Mouse (Mus musculus) intestine, embryonic 15.5 days (tissue): ENCODE measurements at regions not wholly inside any gene's neighbourhood (a gene's known extent, or its start where the extent isn't known, plus 50 kb on each side); places are given as distances from the start of the nearest gene placed in this dataset.

ENCODE experiments used
- ATAC-seq: fragments of 200-750 bp; cut with Nextera tagmentation; 2 replicates; pipeline ENCODE4 v1.8.0; 2017; ENCODE audit warnings: moderate TSS enrichment, moderate library complexity
- H3K27ac ChIP-seq: fragments of 300-500 bp; sonication (generic); 2 replicates; pipeline ENCODE4 v1.5.1; 2015; ENCODE audit warnings: mild to moderate bottlenecking, inconsistent platforms
- H3K27me3 ChIP-seq: fragments of 300-500 bp; sonication (generic); replicated peaks from 2 replicates; pipeline ENCODE4 v1.6.1; 2015; ENCODE audit warnings: inconsistent platforms
- H3K36me3 ChIP-seq: fragments of 300-500 bp; sonication (generic); 2 replicates; pipeline ENCODE4 v1.6.1; 2015; ENCODE audit warnings: inconsistent platforms
- H3K4me1 ChIP-seq: fragments of 300-500 bp; sonication (generic); replicated peaks from 2 replicates; pipeline ENCODE4 v1.6.1; 2015; ENCODE audit warnings: inconsistent platforms
- H3K4me2 ChIP-seq: fragments of 300-500 bp; sonication (generic); replicated peaks from 2 replicates; pipeline ENCODE4 v1.6.1; 2015; ENCODE audit warnings: mild to moderate bottlenecking, inconsistent platforms
- H3K4me3 ChIP-seq: fragments of 300-500 bp; sonication (generic); replicated peaks from 2 replicates; pipeline ENCODE4 v1.5.1; 2015; ENCODE audit warnings: inconsistent platforms
- H3K9ac ChIP-seq: fragments of 300-500 bp; sonication (generic); 2 replicates; pipeline ENCODE4 v1.6.1; 2015; ENCODE audit warnings: inconsistent platforms
- H3K9me3 ChIP-seq: fragments of 300-500 bp; sonication (generic); 2 replicates; pipeline ENCODE4 v1.6.1; 2016; ENCODE audit warnings: inconsistent platforms
- WGBS: fragments of 180-500 bp; shearing (Covaris S2); methylation state at CpG from one replicate; pipeline ENCODE4 v1.1.7; 2015; 5-methylcytosine and 5-hydroxymethylcytosine counted together

GRCm38 (mm10) chr1:35839446-35839845 is 228.8 kb upstream of the Hs6st1 start:
- no peaks in the 10 kb centered on the region for H3K4me1 ChIP-seq
- H3K27ac ChIP-seq = no peak overlapping the region
- H3K9ac ChIP-seq = no peak overlapping the region
- H3K4me2 ChIP-seq = no peak overlapping the region
- ATAC-seq = no peak
- 75% methylated on average over 6 of the region's 6 CpGs for WGBS
- H3K9me3 ChIP-seq = no peaks in the 10 kb centered on the region
- H3K4me3 ChIP-seq = no peak overlapping the region
- no peaks in the 10 kb centered on the region for H3K36me3 ChIP-seq
- H3K27me3 ChIP-seq = no peaks in the 10 kb centered on the region

DNA sequence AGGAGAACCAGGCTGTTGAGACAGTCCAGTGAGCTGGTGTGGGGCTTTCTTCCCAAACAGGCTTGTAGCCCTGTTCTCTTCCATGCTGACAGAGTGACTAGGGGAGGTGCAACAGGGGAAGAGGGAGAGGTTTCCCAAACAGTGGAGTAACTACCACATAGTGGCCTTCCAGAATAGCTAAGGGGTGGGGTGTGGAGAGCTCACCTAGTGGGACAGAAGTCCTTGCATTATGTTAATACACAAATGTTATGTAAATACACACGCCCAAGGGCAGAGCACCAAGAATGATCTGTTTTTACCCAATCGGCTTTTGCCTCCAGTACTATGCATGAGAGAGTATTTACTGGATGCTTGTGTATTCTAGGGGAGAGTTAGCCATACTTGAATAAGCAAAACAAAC is 226.6 kb upstream of the Hs6st1 start:
- no peak overlapping the region for H3K4me2 ChIP-seq
- no peaks in the 10 kb centered on the region for H3K4me1 ChIP-seq
- H3K9me3 ChIP-seq = no peaks in the 10 kb centered on the region
- H3K27ac ChIP-seq = no peak overlapping the region
- WGBS = 89% methylated on average over 2 of the region's 2 CpGs
- no peak overlapping the region for H3K4me3 ChIP-seq
- no peaks in the 10 kb centered on the region for H3K36me3 ChIP-seq
- H3K27me3 ChIP-seq = no peaks in the 10 kb centered on the region
- no peak overlapping the region for H3K9ac ChIP-seq
- ATAC-seq = no peak

- no peak overlapping the region for H3K4me3 ChIP-seq
- H3K9me3 ChIP-seq = no peaks in the 10 kb centered on the region
- no peak for ATAC-seq
- H3K4me1 ChIP-seq = no peaks in the 10 kb centered on the region
- no peak overlapping the region for H3K27ac ChIP-seq
- H3K9ac ChIP-seq = no peak overlapping the region
- WGBS = 90% methylated on average over 4 of the region's 4 CpGs
- H3K4me2 ChIP-seq = no peak overlapping the region
- H3K27me3 ChIP-seq = no peaks in the 10 kb centered on the region
- no peaks in the 10 kb centered on the region for H3K36me3 ChIP-seq
These were observed 225.5 kb upstream of the Hs6st1 start for GRCm38 (mm10) chr1:35842707-35843106.

- Histone ChIP-seq H3K4me2 (no peak overlapping the region), H3K4me1 (no peaks in the 10 kb centered on the region), H3K9ac (no peak overlapping the region), H3K27ac (no peak overlapping the region), H3K9me3 (no peaks in the 10 kb centered on the region), H3K4me3 (no peak overlapping the region), H3K36me3 (no peaks in the 10 kb centered on the region), H3K27me3 (no peaks in the 10 kb centered on the region)
- no peak for ATAC-seq
- 84% methylated on average over 3 of the region's 3 CpGs for WGBS
These were observed 224.6 kb upstream of the Hs6st1 start for GRCm38 (mm10) chr1:35843566-35843965.

GRCm38 (mm10) chr1:35846224-35846936 is 221.8 kb upstream of the Hs6st1 start:
- H3K9me3 ChIP-seq = no peaks in the 10 kb centered on the region
- H3K4me1 ChIP-seq = no peaks in the 10 kb centered on the region
- no peak overlapping the region for H3K4me2 ChIP-seq
- H3K9ac ChIP-seq = no peak overlapping the region
- H3K27ac ChIP-seq = no peak overlapping the region
- ATAC-seq = no peak
- WGBS = 59% methylated on average over 11 of the region's 11 CpGs
- H3K4me3 ChIP-seq = no peak overlapping the region
- H3K36me3 ChIP-seq = no peaks in the 10 kb centered on the region
- no peaks in the 10 kb centered on the region for H3K27me3 ChIP-seq

- no peak overlapping the region for H3K4me3 ChIP-seq
- no peaks in the 10 kb centered on the region for H3K9me3 ChIP-seq
- H3K27ac ChIP-seq = no peak overlapping the region
- no peak overlapping the region for H3K9ac ChIP-seq
- H3K27me3 ChIP-seq = no peaks in the 10 kb centered on the region
- H3K36me3 ChIP-seq = no peaks in the 10 kb centered on the region
- no peaks in the 10 kb centered on the region for H3K4me1 ChIP-seq
- no peak overlapping the region for H3K4me2 ChIP-seq
- 88% methylated on average over 12 of the region's 12 CpGs for WGBS
- ATAC-seq = no peak
These were observed 219.8 kb upstream of the Hs6st1 start for GRCm38 (mm10) chr1:35848160-35848954.

DNA sequence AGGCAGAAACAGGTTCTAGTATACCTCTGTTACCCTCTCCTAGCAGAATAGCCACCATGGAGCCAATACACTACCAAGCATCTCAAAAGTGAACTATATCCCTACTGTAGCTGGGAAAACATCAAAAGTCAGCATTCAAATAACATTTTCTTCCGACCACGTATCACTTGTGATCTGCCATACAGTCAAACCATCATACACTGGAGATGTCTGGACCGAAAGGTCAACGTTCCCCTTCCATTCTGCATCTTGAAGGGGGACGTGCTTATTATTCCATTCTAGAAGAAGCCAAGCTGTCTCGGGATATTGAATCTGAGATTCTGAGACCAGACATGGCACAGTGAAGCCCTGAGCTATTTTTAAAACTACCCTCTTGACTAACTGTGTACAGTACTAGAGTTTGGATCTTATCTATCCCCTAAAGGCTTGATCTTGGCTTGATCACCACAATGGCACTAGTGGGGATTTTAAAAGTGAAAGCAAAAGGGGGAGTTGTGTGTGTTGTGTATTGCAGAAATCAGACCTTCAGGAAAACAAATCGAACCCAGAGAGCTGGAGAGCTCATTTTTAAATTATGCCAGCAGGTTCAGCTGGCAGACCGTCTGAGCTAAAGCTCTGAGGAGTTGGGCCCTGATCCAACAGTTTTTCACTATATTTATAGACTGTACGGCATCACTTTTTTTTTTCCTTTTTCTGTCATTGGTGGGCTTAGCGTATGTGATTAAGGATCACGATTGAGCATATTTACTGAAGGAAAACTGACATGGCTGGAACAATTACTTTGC is 218.6 kb upstream of the Hs6st1 start:
- no peak overlapping the region for H3K9ac ChIP-seq
- no peak overlapping the region for H3K4me3 ChIP-seq
- no peak overlapping the region for H3K27ac ChIP-seq
- no peaks in the 10 kb centered on the region for H3K36me3 ChIP-seq
- no peaks in the 10 kb centered on the region for H3K4me1 ChIP-seq
- WGBS = 73% methylated on average over 11 of the region's 11 CpGs
- no peak for ATAC-seq
- no peaks in the 10 kb centered on the region for H3K27me3 ChIP-seq
- 0 out of 2 replicates have a peak overlapping the region, but pooled peaks have one; percentile 14 for H3K4me2 ChIP-seq
- H3K9me3 ChIP-seq = no peaks in the 10 kb centered on the region

DNA sequence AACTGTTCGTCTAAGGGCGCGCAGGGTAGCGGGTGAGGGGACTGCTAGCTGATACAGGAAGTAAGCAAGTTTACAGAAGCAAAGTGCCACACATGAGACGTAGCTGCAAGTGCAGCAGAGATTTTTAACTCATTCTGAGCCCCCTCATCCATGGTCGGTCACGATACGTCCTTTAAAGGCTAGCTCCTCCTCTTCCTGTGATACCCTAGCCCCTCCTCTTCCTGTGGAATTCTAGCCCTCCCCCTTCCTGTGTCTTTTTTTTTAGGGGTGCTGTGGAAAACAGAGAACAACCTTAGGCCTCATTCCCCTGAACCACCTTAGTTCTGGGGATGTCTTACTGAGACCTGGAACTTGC is 218.0 kb upstream of the Hs6st1 start:
- Histone ChIP-seq H3K27me3 (no peaks in the 10 kb centered on the region), H3K9me3 (no peaks in the 10 kb centered on the region), H3K36me3 (no peaks in the 10 kb centered on the region), H3K27ac (no peak overlapping the region), H3K4me2 (no peak overlapping the region), H3K9ac (no peak overlapping the region), H3K4me1 (no peaks in the 10 kb centered on the region), H3K4me3 (no peak overlapping the region)
- 59% methylated on average over 8 of the region's 8 CpGs for WGBS
- ATAC-seq = no peak

DNA sequence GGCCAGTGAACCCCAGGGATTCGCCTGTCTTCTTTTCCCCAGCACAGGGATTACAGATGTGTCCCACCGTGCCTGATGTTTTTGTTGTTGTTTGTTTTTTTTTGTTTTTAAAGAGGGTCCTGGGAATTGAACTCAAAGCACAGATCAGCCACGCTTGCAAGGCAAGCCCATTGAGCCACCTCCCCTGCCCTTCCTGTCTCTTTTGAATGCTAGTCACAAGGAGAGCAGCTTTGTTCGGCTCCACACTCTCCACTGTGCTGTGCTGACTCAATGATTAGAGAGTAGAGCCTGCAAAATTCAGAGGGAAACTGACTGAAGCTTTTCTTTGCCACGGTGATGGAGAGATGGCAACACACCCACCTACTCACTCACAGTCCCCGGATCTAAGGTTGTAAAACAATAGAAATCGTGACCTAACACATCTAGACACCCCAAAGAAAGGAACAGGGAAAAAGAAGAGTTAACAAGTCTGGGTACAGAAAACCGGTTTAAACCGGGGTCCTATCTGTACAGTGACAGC is 217.6 kb upstream of the Hs6st1 start:
- ATAC-seq = no peak
- Histone ChIP-seq H3K4me3 (no peak overlapping the region), H3K27ac (no peak overlapping the region), H3K4me1 (no peaks in the 10 kb centered on the region), H3K9ac (no peak overlapping the region), H3K4me2 (no peak overlapping the region), H3K36me3 (no peaks in the 10 kb centered on the region), H3K9me3 (no peaks in the 10 kb centered on the region), H3K27me3 (no peaks in the 10 kb centered on the region)
- WGBS = 74% methylated on average over 9 of the region's 9 CpGs

- no peak overlapping the region for H3K9ac ChIP-seq
- ATAC-seq = no peak
- no peaks in the 10 kb centered on the region for H3K9me3 ChIP-seq
- no peak overlapping the region for H3K27ac ChIP-seq
- no peak overlapping the region for H3K4me2 ChIP-seq
- H3K4me3 ChIP-seq = no peak overlapping the region
- no peaks in the 10 kb centered on the region for H3K27me3 ChIP-seq
- H3K4me1 ChIP-seq = no peaks in the 10 kb centered on the region
- 88% methylated on average over 4 of the region's 4 CpGs for WGBS
- no peaks in the 10 kb centered on the region for H3K36me3 ChIP-seq
These were observed 216.4 kb upstream of the Hs6st1 start for GRCm38 (mm10) chr1:35851681-35852409.

DNA sequence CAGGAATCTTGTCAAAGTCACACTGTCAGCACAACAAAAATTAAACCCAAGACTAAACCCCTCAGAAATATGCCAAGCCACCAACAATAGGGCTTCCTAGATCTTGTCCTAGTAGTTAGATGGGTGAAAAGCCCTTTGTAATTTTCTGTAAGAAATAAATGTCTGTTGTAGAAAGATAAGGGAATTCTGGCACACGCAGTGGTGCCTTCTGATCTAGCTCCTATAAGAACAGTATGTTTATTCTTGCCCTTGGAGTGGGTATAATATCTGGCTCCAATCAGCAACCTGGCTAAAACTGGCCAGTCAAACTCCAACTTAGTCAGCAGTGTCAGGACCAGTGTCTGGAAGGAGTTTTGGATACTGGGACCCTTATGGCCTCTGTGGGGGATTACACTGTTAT is 215.2 kb upstream of the Hs6st1 start:
- Histone ChIP-seq H3K4me2 (no peak overlapping the region), H3K9ac (no peak overlapping the region), H3K9me3 (no peaks in the 10 kb centered on the region), H3K27ac (no peak overlapping the region), H3K4me3 (no peak overlapping the region), H3K36me3 (no peaks in the 10 kb centered on the region), H3K27me3 (no peaks in the 10 kb centered on the region), H3K4me1 (no peaks in the 10 kb centered on the region)
- no peak for ATAC-seq
- WGBS = 53% methylated on average over 1 of the region's 1 CpGs

DNA sequence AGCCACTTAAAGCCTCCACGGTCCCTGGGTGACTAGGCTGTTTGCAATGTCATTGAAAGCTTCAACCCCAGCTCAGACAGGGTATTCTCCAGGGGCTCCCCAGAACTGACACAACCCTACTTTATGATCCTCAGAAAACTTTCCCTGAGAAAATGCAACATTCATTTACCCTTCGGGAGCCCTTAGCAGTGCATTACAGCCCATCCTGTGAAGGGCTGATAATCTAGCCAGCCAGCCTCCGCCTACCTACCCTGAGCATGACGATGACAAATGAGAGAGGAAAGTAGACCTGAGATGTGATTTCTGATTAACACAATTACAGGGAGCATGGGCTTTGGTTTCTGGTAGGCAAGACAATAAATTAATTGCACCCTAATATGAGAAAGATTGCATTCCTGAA is 212.6 kb upstream of the Hs6st1 start:
- no peaks in the 10 kb centered on the region for H3K27me3 ChIP-seq
- H3K27ac ChIP-seq = no peak overlapping the region
- H3K4me1 ChIP-seq = no peaks in the 10 kb centered on the region
- H3K9ac ChIP-seq = no peak overlapping the region
- no peaks in the 10 kb centered on the region for H3K36me3 ChIP-seq
- no peak for ATAC-seq
- 81% methylated on average over 4 of the region's 4 CpGs for WGBS
- H3K4me2 ChIP-seq = no peak overlapping the region
- no peak overlapping the region for H3K4me3 ChIP-seq
- H3K9me3 ChIP-seq = no peaks in the 10 kb centered on the region
